Mouse (Mus musculus): ENCODE measurements around the gene Armc9.

Armc9 gene

GRCm38 (mm10) chr1:86307871-86308641, 153.5 kb downstream of the Armc9 start:
- no peak for DNase-seq (ENCODE audit: extremely low read depth, insufficient read length, low spot score)

- no peak for DNase-seq (ENCODE audit: extremely low read depth, insufficient read length, low spot score)
These were observed 154.8 kb downstream of the Armc9 start for GRCm38 (mm10) chr1:86309270-86309833.

- DNase-seq (ENCODE audit: extremely low read depth, insufficient read length, low spot score): no peak
These were observed 156.1 kb downstream of the Armc9 start for GRCm38 (mm10) chr1:86310536-86311310.

- no peak for DNase-seq (ENCODE audit: extremely low read depth, insufficient read length, low spot score)
These were observed 157.0 kb downstream of the Armc9 start for GRCm38 (mm10) chr1:86311467-86312005.

- DNase-seq (ENCODE audit: extremely low read depth, insufficient read length, low spot score): no peak
These were observed 157.7 kb downstream of the Armc9 start for GRCm38 (mm10) chr1:86312269-86312668.

- no peak for DNase-seq (ENCODE audit: extremely low read depth, insufficient read length, low spot score)
These were observed 158.7 kb downstream of the Armc9 start for GRCm38 (mm10) chr1:86313096-86313771.

- no peak for DNase-seq (ENCODE audit: extremely low read depth, insufficient read length, low spot score)
These were observed 159.2 kb downstream of the Armc9 start for GRCm38 (mm10) chr1:86313772-86314125.

- no peak for DNase-seq (ENCODE audit: extremely low read depth, insufficient read length, low spot score)
These were observed 166.3 kb downstream of the Armc9 start for GRCm38 (mm10) chr1:86320822-86321413.
